Mouse (Mus musculus): ENCODE measurements at regions not wholly inside any gene's neighbourhood (a gene's known extent, or its start where the extent isn't known, plus 50 kb on each side); places are given as distances from the start of the nearest gene placed in this dataset.

- TF ChIP-seq CTCF (IDR thresholded peaks at IDR 0.05; ENCODE audit: borderline replicate concordance, insufficient read depth, low read depth, low read length) = no peak
- no peak for TF ChIP-seq POLR2A (IDR thresholded peaks at IDR 0.05; ENCODE audit: borderline replicate concordance, insufficient read depth, low read length)
These were observed 277.1 kb downstream of the Rnf152 start for GRCm38 (mm10) chr1:105079437-105079836.

Data from cerebellum, adult 2 months (tissue).